Mouse (Mus musculus) cerebellum, postnatal 4 days (tissue): ENCODE data around the gene 1700020N01Rik.

Experiments used
- DNase-seq, 2 experiments: peaks; one replicate each; pipeline ENCODE4 v3.0.0; 2022; ENCODE audit warnings: low spot score in 2 of 2, mixed read lengths in 1 of 2

The 1700020N01Rik gene

DNA sequence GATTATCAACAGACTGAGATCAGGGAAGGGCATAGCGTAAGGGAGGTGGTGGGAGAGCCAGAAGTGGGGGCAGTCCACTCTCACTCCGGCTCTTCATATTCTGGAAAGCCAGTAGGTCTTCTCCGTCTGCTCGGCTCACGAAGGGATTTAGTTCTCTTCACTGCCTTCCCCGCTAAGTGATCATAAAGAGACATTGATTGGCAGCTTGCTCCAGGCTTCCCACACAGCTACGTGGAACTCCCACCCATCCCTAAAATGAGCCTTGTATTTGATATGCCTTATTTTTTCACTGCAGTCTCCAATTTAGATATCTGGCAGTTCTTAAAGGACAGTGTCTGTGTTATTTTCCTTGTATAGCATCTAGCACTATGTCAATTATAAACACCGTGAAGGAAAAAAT, 11.5 kb downstream of the 1700020N01Rik start:
- no peak for DNase-seq

- peak in 1 of 2 experiments; percentile 65 for DNase-seq
Measured at GRCm38 (mm10) chr10:21605011-21605571, 12.1 kb downstream of the 1700020N01Rik start.

GRCm38 (mm10) chr10:21605601-21606000, 12.7 kb downstream of the 1700020N01Rik start:
- no peak for DNase-seq

- no peak for DNase-seq
Measured at GRCm38 (mm10) chr10:21606931-21607330, 14.0 kb downstream of the 1700020N01Rik start.

DNA sequence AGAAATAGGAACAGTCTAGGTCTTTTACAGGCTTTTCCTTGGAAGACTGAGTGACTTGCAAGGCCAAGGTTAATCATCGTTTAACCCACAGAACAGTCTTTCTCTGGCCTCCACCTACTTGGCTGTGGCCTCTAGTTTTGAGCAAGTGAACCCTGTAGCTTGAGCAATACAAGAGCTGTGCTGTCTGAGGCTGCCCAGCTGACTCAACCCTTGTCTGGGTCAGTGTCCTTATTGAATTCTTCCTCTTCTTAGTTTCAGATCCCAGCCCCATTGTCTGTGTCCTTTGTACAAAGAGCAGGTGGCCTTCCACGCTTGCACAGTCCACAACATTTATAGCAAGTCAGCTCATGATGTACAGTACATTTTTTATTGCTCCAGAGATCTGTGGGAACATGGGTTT, 16.6 kb downstream of the 1700020N01Rik start:
- DNase-seq, result no peak

DNA sequence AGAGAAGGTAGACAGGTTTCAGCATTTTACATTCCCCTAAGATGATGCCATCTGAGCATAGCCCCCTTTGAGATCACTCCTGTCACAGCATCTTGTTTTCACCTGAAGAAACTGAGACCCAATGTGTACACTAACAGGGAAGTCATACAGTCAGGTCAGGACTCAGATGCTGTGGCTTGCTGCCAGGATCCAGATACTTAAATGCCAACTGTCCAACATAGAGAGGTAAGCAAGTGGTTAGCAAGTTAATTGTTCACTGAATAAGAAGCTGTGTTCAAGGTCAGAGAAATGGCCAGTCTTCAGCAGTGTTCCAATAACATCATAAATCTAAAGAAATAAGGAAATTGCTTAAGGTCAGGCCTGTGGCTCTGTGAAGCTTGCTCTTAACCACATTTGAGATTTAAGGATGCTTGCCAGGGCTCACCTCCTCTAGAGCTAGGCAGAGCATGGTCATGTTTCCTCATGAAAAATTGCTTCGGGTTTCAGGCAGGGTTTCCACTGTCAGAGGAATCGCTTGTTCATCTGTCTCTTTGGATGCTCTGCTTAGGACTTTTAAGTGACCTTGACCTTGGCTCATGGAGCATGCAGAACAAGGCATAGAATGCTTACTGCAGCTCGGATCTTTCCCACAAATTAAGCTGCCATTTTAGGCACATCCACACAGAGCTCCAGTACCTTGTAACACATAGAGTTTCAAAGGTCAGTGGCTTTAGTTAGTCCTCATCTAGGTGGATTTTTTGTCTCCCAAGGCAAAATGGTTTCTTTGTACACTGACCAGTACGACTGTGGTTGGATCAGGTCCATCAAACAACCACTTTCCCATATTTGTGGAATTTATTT, 20.3 kb downstream of the 1700020N01Rik start:
- DNase-seq, result no peak

DNA sequence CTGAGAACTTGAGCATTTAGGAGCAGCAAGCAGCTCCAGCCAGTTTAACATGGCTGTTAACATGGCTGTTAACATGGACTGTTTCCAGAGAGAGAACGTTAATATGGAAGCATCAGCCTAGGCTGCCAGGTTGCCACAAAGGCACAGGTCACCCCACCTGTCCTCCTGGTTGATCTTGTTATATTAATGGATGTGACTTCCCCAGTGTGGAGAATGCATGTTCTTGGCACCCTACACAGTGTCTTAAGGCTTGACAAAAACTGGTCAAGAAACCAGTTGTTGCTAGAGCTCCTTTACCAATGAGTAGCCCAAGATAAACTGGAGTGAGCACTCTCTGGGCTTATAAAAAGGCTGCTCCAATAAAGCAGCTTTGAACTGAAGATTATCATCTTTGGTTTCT, 21.6 kb downstream of the 1700020N01Rik start:
- DNase-seq, result no peak

DNA sequence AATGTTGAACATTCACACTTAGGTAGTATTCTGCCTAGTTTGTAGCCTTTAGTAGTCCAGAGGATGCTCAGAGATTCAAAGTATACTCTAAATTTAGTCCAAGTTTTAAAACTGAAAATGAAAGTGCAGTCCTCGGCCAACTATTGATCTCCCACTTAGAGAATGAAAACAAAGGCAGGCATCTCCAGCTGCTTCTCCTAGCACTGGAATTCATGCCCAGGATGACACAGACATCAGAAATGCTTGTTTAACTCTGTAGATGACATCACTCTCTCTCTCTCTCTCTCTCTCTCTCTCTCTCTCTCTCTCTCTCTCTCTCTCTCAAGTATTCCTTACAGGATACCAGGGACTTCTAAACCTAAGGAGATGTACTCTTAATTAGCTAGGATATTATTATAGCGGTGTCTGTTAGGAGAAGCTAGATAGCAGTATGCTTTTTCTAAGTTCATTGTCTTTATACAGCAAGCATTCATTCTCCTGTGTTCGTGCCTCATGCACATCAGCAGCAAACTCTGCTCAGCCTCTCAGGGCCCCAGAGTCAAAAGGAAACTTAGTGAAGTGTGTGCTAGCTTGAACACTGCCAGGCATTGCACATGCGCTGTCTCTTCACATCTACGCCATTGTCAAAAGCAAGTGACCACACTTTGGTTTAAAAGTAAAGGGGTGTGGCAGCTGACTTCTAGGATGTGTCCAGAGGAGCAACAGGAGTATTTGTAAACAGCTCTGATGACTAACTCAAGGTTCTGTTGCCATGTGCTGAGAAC, 26.0 kb downstream of the 1700020N01Rik start:
- no peak for DNase-seq

DNA sequence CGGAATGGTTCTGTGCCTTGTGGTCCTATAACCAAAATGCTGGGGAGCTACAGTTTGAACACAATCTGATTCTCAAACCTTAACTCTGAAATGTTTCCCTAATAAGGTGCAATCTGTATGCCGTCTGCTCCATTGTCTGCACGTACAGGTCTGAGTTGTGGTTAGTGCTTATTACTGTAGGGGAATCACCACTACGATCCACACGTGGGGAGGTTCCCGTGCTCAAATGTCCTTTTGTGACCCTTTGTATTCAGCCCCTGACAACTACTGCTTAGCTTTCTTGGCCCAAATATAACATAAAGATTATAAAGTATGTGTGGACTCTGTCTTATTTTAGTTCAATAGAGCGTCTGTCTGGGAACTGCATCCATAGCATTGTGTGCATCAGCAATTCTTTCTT, 29.1 kb downstream of the 1700020N01Rik start:
- DNase-seq, result no peak

DNA sequence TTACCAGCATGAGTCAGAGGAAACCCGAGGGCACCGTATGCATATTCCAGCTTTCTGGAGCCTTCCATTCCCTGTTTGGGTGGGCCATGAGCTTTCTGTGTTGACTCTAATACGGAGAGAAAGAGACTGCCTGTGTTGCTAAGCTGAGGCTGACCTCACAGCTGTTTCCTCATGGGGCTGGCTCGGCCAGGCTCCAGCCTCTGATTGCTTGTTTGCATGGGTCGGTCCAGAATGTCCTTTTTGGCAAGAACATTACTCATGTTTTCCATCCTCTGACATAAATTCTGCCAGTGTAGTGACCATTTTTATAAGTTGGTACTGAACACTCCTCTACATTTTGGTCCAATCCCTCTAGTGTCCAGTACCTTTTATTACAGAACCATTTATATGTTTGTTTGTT, 35.6 kb downstream of the 1700020N01Rik start:
- no peak for DNase-seq

- no peak for DNase-seq
Measured at GRCm38 (mm10) chr10:21629031-21629740, 36.2 kb downstream of the 1700020N01Rik start.

DNA sequence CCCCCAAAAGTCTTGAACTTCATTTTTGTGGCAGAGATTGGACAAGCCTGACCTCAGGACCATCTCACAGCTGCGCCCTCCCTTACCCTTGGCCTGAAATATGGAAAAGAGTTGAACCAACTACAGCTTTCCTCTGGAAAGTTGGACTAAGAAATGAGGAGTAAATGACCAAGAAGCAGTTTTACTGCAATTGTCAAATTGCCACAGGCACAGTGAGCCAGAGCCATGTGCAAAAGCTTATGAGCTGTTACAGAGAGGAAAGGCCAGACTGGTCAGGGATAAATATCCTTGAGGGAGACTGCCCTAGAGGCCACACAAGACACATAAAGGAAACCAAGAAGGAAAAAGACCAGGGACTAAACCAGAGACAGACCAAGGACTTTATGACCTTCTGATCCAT, 38.5 kb downstream of the 1700020N01Rik start:
- DNase-seq, result no peak

- no peak for DNase-seq
Measured at GRCm38 (mm10) chr10:21632687-21633086, 39.7 kb downstream of the 1700020N01Rik start.

DNA sequence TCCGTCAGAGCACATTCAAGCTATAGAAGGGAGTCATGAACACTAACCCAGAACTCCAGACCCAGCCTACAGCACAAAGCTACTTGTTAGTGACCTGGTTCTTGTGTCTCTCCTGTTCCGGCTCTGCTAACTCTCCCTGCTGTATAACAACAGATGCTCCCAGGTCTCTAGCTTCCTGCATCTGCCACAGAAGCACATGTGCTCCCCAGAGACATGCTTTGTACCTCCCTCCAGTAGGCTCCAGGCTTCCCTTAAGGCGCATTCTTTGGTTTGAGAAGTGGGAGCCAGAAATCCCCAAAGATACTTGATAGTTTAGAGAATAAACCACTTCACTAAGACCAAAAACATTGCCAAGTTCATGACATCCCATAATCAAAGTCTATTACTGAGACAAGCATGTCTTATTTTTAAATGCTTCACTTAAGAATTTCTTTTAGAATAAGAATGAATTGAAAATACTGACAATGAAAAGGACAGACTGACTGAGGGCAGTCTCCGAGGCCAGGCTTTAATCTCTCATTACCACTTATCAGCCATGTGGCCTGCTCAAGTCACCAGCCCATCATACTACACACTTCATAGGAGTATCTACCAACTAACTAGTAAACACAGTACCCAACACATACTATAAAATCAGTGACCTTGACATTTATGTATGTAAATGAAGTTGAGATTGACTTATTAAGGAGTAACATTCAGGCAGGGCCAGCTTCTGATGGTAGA, 43.2 kb downstream of the 1700020N01Rik start:
- no peak for DNase-seq

GRCm38 (mm10) chr10:21636711-21637081, 43.8 kb downstream of the 1700020N01Rik start:
- no peak for DNase-seq

- no peak for DNase-seq
Measured at GRCm38 (mm10) chr10:21651388-21651787, 58.4 kb downstream of the 1700020N01Rik start.

- no peak for DNase-seq
Measured at GRCm38 (mm10) chr10:21652426-21653345, 59.7 kb downstream of the 1700020N01Rik start.

GRCm38 (mm10) chr10:21653469-21653868, 60.5 kb downstream of the 1700020N01Rik start:
- DNase-seq, result no peak

GRCm38 (mm10) chr10:21659576-21660246, 66.8 kb downstream of the 1700020N01Rik start:
- no peak for DNase-seq

GRCm38 (mm10) chr10:21668976-21669375, 76.0 kb downstream of the 1700020N01Rik start:
- DNase-seq, result no peak
